Mouse (Mus musculus) neural tube, embryonic 12.5 days (tissue): ENCODE results near the gene Ehd1. TPM values are rescaled to one million over a fixed set of nuclear protein-coding genes. Genes with fewer than 3 reads are reported as not detected.

Experiments used
- ATAC-seq: fragments of 200-750 bp; cut with Nextera tagmentation; 2 replicates; pipeline ENCODE4 v1.8.0; 2017; ENCODE audit warnings: low read depth, mild to moderate bottlenecking, moderate TSS enrichment, moderate library complexity; ENCODE audit not compliant: low FRiP score
- H3K27ac ChIP-seq: fragments of 300-500 bp; sonication (generic); 2 replicates; pipeline ENCODE4 v1.5.1; 2016
- H3K27me3 ChIP-seq: fragments of 300-500 bp; sonication (generic); replicated peaks from 2 replicates; pipeline ENCODE4 v1.6.1; 2016; ENCODE audit warnings: mild to moderate bottlenecking
- H3K36me3 ChIP-seq: fragments of 300-500 bp; sonication (generic); 2 replicates; pipeline ENCODE4 v1.6.1; 2016; ENCODE audit warnings: mild to moderate bottlenecking
- H3K4me1 ChIP-seq: fragments of 300-500 bp; sonication (generic); 2 replicates; pipeline ENCODE4 v1.6.1; 2016
- H3K4me2 ChIP-seq: fragments of 300-500 bp; sonication (generic); replicated peaks from 2 replicates; pipeline ENCODE4 v1.6.1; 2016; ENCODE audit warnings: mild to moderate bottlenecking
- H3K4me3 ChIP-seq: fragments of 300-500 bp; sonication (generic); 2 replicates; pipeline ENCODE4 v1.5.1; 2016
- H3K9ac ChIP-seq: fragments of 300-500 bp; sonication (generic); 2 replicates; pipeline ENCODE4 v1.6.1; 2016; ENCODE audit warnings: mild to moderate bottlenecking
- H3K9me3 ChIP-seq: fragments of 300-500 bp; sonication (generic); 2 replicates; pipeline ENCODE4 v1.6.1; 2016; ENCODE audit warnings: mild to moderate bottlenecking
- WGBS: fragments of 180-500 bp; shearing (Covaris S2); methylation state at CpG from one replicate; pipeline ENCODE4 v1.1.7; 2016; 5-methylcytosine and 5-hydroxymethylcytosine counted together
- polyA plus RNA-seq: library from polyadenylated mRNA; unstranded; fragments of >200 nt; fragmentation: Nextera tagmentation; extraction: Ambion mirVana; gene quantifications from 2 replicates; pipeline ENCODE4 v1.2.1, GENCODE M21; 2016

The Ehd1 gene
- polyA plus RNA-seq, 1 experiment from 2014 or later = 87.2 TPM

- no peak overlapping the region for H3K27ac ChIP-seq
- 69% methylated on average over 1 of the region's 1 CpGs for WGBS
- no peaks in the 10 kb centered on the region for H3K9me3 ChIP-seq
- no peak overlapping the region for H3K4me3 ChIP-seq
- peaks cover 11% of the 10 kb centered on the region for H3K36me3 ChIP-seq
- no peaks in the 10 kb centered on the region for H3K27me3 ChIP-seq
- peaks cover 11% of the 10 kb centered on the region for H3K4me1 ChIP-seq
- no peak overlapping the region for H3K4me2 ChIP-seq
- H3K9ac ChIP-seq = no peak overlapping the region
- ATAC-seq = no peak
Measured at GRCm38 (mm10) chr19:6240136-6240535, 36.4 kb upstream of the Ehd1 start.

GRCm38 (mm10) chr19:6240725-6241124 lies 35.8 kb upstream of the Ehd1 start:
- Histone ChIP-seq H3K27me3 (no peaks in the 10 kb centered on the region), H3K36me3 (peaks cover 16% of the 10 kb centered on the region), H3K9me3 (no peaks in the 10 kb centered on the region), H3K4me3 (no peak overlapping the region), H3K4me1 (peaks cover 8% of the 10 kb centered on the region), H3K9ac (no peak overlapping the region), H3K27ac (no peak overlapping the region), H3K4me2 (peak overlapping the region; percentile 96; the same call in 1 of the 2 replicates)
- no peak for ATAC-seq
- WGBS = 34% methylated on average over 5 of the region's 5 CpGs

GRCm38 (mm10) chr19:6241274-6242107 lies 35.0 kb upstream of the Ehd1 start, which contains the start of gene Atg2a:
Gene Atg2a, plus strand, starts transcription at chr19:6241668.
- peak within 1 kb of the TSS; percentile 86 for H3K4me3 ChIP-seq
- peaks cover 8% of the 10 kb centered on the region for H3K4me1 ChIP-seq
- H3K9ac ChIP-seq = peak within 1 kb of the TSS; percentile 92
- H3K27me3 ChIP-seq = no peaks in the 10 kb centered on the region
- peaks cover 23% of the 10 kb centered on the region for H3K36me3 ChIP-seq
- H3K9me3 ChIP-seq = no peaks in the 10 kb centered on the region
- peak within 1 kb of the TSS; percentile 96 for H3K4me2 ChIP-seq
- peak; percentile 92 for ATAC-seq
- under 1% methylated on average over 55 of the region's 55 CpGs for WGBS
- H3K27ac ChIP-seq = peak within 1 kb of the TSS; percentile 37; the same call in 1 of the 2 replicates

- Histone ChIP-seq H3K4me3 (peak overlapping the region; percentile 86), H3K4me2 (peak overlapping the region; percentile 96), H3K27ac (no peak overlapping the region), H3K9ac (peak overlapping the region; percentile 92), H3K4me1 (peaks cover 8% of the 10 kb centered on the region), H3K9me3 (no peaks in the 10 kb centered on the region), H3K27me3 (no peaks in the 10 kb centered on the region), H3K36me3 (peaks cover 31% of the 10 kb centered on the region)
- no peak; the same call in 1 of the 2 replicates for ATAC-seq
- 1% methylated on average over 4 of the region's 4 CpGs for WGBS
Measured at GRCm38 (mm10) chr19:6242281-6242680, 34.2 kb upstream of the Ehd1 start.

GRCm38 (mm10) chr19:6243226-6243625 lies 33.3 kb upstream of the Ehd1 start:
- Histone ChIP-seq H3K9me3 (no peaks in the 10 kb centered on the region), H3K27ac (no peak overlapping the region), H3K4me3 (no peak overlapping the region), H3K9ac (no peak overlapping the region), H3K27me3 (no peaks in the 10 kb centered on the region), H3K4me2 (peak overlapping the region; percentile 96), H3K4me1 (peaks cover 8% of the 10 kb centered on the region), H3K36me3 (peaks cover 41% of the 10 kb centered on the region)
- WGBS = 82% methylated on average over 5 of the region's 5 CpGs
- ATAC-seq = no peak

GRCm38 (mm10) chr19:6245806-6246205 lies 30.7 kb upstream of the Ehd1 start:
- H3K9me3 ChIP-seq = no peaks in the 10 kb centered on the region
- no peak overlapping the region for H3K4me2 ChIP-seq
- H3K27ac ChIP-seq = no peak overlapping the region
- no peak overlapping the region for H3K9ac ChIP-seq
- peaks cover 56% of the 10 kb centered on the region for H3K36me3 ChIP-seq
- WGBS = 84% methylated on average over 1 of the region's 1 CpGs
- no peak overlapping the region for H3K4me3 ChIP-seq
- H3K4me1 ChIP-seq = peaks cover 8% of the 10 kb centered on the region
- ATAC-seq = no peak
- H3K27me3 ChIP-seq = no peaks in the 10 kb centered on the region

- Histone ChIP-seq H3K36me3 (peaks cover 74% of the 10 kb centered on the region), H3K4me2 (no peak overlapping the region), H3K9me3 (no peaks in the 10 kb centered on the region), H3K4me3 (no peak overlapping the region), H3K9ac (no peak overlapping the region), H3K27me3 (no peaks in the 10 kb centered on the region), H3K4me1 (peaks cover under 1% of the 10 kb centered on the region), H3K27ac (no peak overlapping the region)
- no peak for ATAC-seq
- 94% methylated on average over 29 of the region's 29 CpGs for WGBS
Measured at GRCm38 (mm10) chr19:6247526-6248300, 28.8 kb upstream of the Ehd1 start.

- no peak for ATAC-seq
- H3K27ac ChIP-seq = no peak overlapping the region
- H3K4me2 ChIP-seq = no peak overlapping the region
- H3K27me3 ChIP-seq = no peaks in the 10 kb centered on the region
- H3K9me3 ChIP-seq = no peaks in the 10 kb centered on the region
- H3K4me3 ChIP-seq = no peak overlapping the region
- H3K9ac ChIP-seq = no peak overlapping the region
- WGBS = 92% methylated on average over 4 of the region's 4 CpGs
- peaks cover 89% of the 10 kb centered on the region for H3K36me3 ChIP-seq
- H3K4me1 ChIP-seq = no peaks in the 10 kb centered on the region
Measured at GRCm38 (mm10) chr19:6253021-6253420, 23.5 kb upstream of the Ehd1 start.

GRCm38 (mm10) chr19:6260428-6260827 lies 16.1 kb upstream of the Ehd1 start:
- Histone ChIP-seq H3K4me3 (no peak overlapping the region), H3K36me3 (peaks cover 73% of the 10 kb centered on the region), H3K9ac (no peak overlapping the region), H3K27me3 (no peaks in the 10 kb centered on the region), H3K4me1 (no peaks in the 10 kb centered on the region), H3K4me2 (no peak overlapping the region), H3K9me3 (no peaks in the 10 kb centered on the region), H3K27ac (no peak overlapping the region)
- 51% methylated on average over 2 of the region's 2 CpGs for WGBS
- no peak for ATAC-seq

- H3K4me1 ChIP-seq = no peaks in the 10 kb centered on the region
- no peaks in the 10 kb centered on the region for H3K9me3 ChIP-seq
- no peak overlapping the region for H3K4me2 ChIP-seq
- ATAC-seq = no peak
- peaks cover 67% of the 10 kb centered on the region for H3K36me3 ChIP-seq
- no peak overlapping the region for H3K4me3 ChIP-seq
- H3K27me3 ChIP-seq = no peaks in the 10 kb centered on the region
- H3K9ac ChIP-seq = no peak overlapping the region
- H3K27ac ChIP-seq = no peak overlapping the region
- WGBS = 83% methylated on average over 4 of the region's 4 CpGs
Measured at GRCm38 (mm10) chr19:6260946-6261345, 15.6 kb upstream of the Ehd1 start.

GRCm38 (mm10) chr19:6261379-6261778 lies 15.1 kb upstream of the Ehd1 start:
- H3K9ac ChIP-seq = 0 out of 2 replicates have a peak overlapping the region, but pooled peaks have one; percentile 13
- H3K4me2 ChIP-seq = no peak overlapping the region
- no peaks in the 10 kb centered on the region for H3K9me3 ChIP-seq
- WGBS = 92% methylated on average over 14 of the region's 14 CpGs
- peaks cover 63% of the 10 kb centered on the region for H3K36me3 ChIP-seq
- H3K27ac ChIP-seq = no peak overlapping the region
- no peak overlapping the region for H3K4me3 ChIP-seq
- H3K4me1 ChIP-seq = no peaks in the 10 kb centered on the region
- ATAC-seq = no peak
- no peaks in the 10 kb centered on the region for H3K27me3 ChIP-seq

- Histone ChIP-seq H3K27me3 (no peaks in the 10 kb centered on the region), H3K36me3 (peaks cover 55% of the 10 kb centered on the region), H3K27ac (no peak overlapping the region), H3K4me3 (no peak overlapping the region), H3K4me2 (no peak overlapping the region), H3K9ac (no peak overlapping the region), H3K9me3 (no peaks in the 10 kb centered on the region), H3K4me1 (no peaks in the 10 kb centered on the region)
- 63% methylated on average over 7 of the region's 7 CpGs for WGBS
- ATAC-seq = no peak
Measured at GRCm38 (mm10) chr19:6262222-6262621, 14.3 kb upstream of the Ehd1 start.
